Mouse (Mus musculus) retina, postnatal 7 days (tissue): ENCODE results near the gene Olfr44.

Source experiments
- DNase-seq: peaks from one replicate; pipeline ENCODE4 v3.0.0-alpha.2; 2012; ENCODE audit warnings: low read depth, low spot score

The Olfr44 gene

GRCm38 (mm10) chr9:39493895-39494294 lies at the start of gene Olfr44:
Gene Olfr44, minus strand, starts transcription at chr9:39493995.
- no peak for DNase-seq

DNA sequence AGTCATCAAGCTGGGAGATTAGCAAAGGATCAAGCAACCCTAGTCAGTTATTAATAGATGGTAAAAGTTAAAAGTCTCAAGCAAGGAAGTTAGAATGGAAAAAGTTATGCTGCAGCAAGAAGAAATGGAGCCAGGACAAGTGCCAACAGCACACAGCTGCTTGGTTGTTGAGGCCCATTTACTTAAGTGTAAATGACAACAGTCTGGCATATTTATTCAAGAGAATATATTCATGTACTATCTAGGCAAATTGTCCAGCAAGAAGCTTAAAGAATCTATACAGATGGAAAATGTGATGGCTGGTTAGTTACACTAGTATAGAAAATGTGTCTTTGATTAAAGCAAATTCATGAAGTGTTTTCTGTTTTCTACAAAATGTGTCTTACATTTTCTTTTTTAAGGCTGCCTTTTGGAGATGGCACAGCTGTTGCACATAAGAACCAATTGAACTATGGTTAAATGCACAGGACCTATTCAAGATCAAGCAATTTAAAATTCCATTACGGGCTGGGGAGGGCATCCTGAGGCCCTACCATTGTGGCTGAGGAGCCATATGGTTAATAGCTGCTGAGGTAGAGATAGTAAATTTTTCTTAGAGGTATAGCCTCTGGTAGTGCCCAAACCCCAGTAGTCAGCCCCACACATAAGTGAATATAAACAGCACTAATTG lies 30.0 kb upstream of the Olfr44 start:
- no peak for DNase-seq

DNA sequence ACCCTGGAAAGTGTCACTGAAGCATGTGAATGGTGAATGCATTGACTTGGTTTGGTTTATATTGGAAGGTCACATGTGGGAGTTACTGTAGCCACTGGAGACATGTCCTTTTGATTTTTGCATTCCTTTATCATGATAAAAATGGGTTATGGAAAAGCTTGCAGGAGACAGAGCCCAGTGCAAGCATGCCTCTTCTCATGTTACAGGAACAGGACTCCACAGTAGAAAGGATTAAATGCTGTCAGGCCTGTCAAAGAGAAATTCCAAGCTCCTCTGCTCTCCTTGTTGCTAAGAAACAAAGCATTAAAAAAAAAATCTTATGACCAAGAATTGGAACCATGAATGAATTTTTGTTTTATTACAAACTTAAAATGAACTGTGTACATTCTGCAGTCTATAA lies 24.8 kb upstream of the Olfr44 start:
- no peak for DNase-seq

DNA sequence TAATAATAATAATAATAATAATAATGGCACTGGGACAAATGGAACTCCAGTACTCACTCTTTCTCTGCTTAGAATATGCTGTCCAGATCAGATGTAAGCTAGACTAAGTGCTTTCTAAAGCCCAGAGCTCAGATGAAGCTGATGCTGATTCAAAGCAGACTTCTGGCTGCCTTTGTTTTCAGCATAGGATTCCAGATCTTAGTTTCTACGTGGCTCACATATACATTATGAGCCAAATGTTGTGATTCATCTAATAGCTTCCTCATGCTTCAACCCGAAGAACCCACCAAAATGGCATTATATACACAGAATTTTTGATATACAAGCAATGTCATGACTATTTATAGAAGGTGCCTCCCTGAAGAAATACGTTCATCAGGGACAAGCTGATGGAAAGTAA lies 21.7 kb upstream of the Olfr44 start, which contains the start of gene Olfr957:
Olfr957 (minus strand) TSS at position 279 of the 400 bp plus-strand sequence.
- no peak for DNase-seq

GRCm38 (mm10) chr9:39509412-39509811 lies 15.6 kb upstream of the Olfr44 start:
- no peak for DNase-seq

DNA sequence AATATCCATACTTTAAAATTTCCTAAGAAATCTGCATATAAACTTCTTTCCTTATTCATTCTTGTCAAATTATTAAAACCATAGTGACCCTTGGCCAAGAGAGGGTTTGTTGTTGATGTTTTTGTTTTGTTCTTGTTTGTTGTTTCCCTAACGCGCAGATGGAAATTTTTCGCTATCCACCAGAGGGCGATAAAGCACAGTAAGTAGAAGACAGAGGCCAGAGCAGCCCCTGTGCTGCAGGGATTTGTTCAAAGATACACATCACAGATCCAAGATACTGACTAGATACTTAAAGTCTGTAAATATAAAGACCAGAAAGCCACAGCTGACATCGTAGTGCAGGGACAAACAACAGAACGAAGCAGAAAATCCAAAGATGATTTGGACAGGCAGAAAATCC lies 15.2 kb upstream of the Olfr44 start:
- peak; percentile 41 for DNase-seq

- no peak for DNase-seq
Observed at GRCm38 (mm10) chr9:39471844-39472243, 22.0 kb downstream of the Olfr44 start, which contains the start of gene Olfr955. Gene Olfr955, minus strand, starts transcription at chr9:39471944.

- DNase-seq = no peak
Observed at GRCm38 (mm10) chr9:39456401-39456800, 37.4 kb downstream of the Olfr44 start, which contains the start of gene Olfr954. Gene Olfr954, plus strand, starts transcription at chr9:39456701.
